Mouse (Mus musculus) intestine, postnatal 0 days (tissue): Measurements from ENCODE around the gene Ccdc185. TPM values are rescaled to one million over a fixed set of nuclear protein-coding genes. Genes with fewer than 3 reads are reported as not detected.
A peak's percentile ranks its signal among the peaks of the same experiment; 100 is the strongest.

Experiments
- ATAC-seq: fragments of 200-750 bp; cut with Nextera tagmentation; 2 replicates; pipeline ENCODE4 v1.8.0; 2017; ENCODE audit warnings: mild to moderate bottlenecking, moderate TSS enrichment, moderate library complexity
- H3K27ac ChIP-seq: fragments of 300-500 bp; sonication (generic); 2 replicates; pipeline ENCODE4 v1.5.1; 2014; ENCODE audit warnings: mild to moderate bottlenecking, low read depth, low read length, moderate library complexity
- H3K27me3 ChIP-seq: fragments of 300-500 bp; sonication (generic); replicated peaks from 2 replicates; pipeline ENCODE4 v1.6.1; 2014; ENCODE audit warnings: low read length, mixed read lengths; ENCODE audit not compliant: control insufficient read depth, insufficient read depth
- H3K36me3 ChIP-seq: fragments of 300-500 bp; sonication (generic); 2 replicates; pipeline ENCODE4 v1.6.1; 2014; ENCODE audit warnings: mild to moderate bottlenecking, moderate library complexity; ENCODE audit not compliant: control insufficient read depth, insufficient read depth
- H3K4me1 ChIP-seq: fragments of 300-500 bp; sonication (generic); replicated peaks from 2 replicates; pipeline ENCODE4 v1.6.1; 2014; ENCODE audit warnings: antibody characterized with exemption, low read length, mixed read lengths; ENCODE audit not compliant: control insufficient read depth, insufficient read depth
- H3K4me2 ChIP-seq: fragments of 300-500 bp; sonication (generic); replicated peaks from 2 replicates; pipeline ENCODE4 v1.6.1; 2014; ENCODE audit warnings: low read depth, mild to moderate bottlenecking, moderate library complexity
- H3K4me3 ChIP-seq: fragments of 300-500 bp; sonication (generic); 2 replicates; pipeline ENCODE4 v1.5.1; 2014; ENCODE audit warnings: low read depth, low read length
- H3K9ac ChIP-seq: fragments of 300-500 bp; sonication (generic); 2 replicates; pipeline ENCODE4 v1.6.1; 2014; ENCODE audit warnings: mild to moderate bottlenecking, low read depth, low read length
- H3K9me3 ChIP-seq: fragments of 300-500 bp; sonication (generic); 2 replicates; pipeline ENCODE4 v1.6.1; 2016; ENCODE audit warnings: mixed run types; ENCODE audit not compliant: control insufficient read depth
- CTCF ChIP-seq: sonication (generic); IDR thresholded peaks from 2 replicates; pipeline ENCODE4 v1.5.1; 2016; ENCODE audit warnings: low read depth, mild to moderate bottlenecking, control low read depth, antibody characterized with exemption, moderate library complexity
- WGBS: fragments of 180-500 bp; shearing (Covaris S2); extraction: QIAGEN DNeasy Blood & Tissue Kit; methylation state at CpG from one replicate; pipeline ENCODE4 v1.1.7; 2014; 5-methylcytosine and 5-hydroxymethylcytosine counted together
- polyA plus RNA-seq: library from polyadenylated mRNA; unstranded; fragments of >200 nt; fragmentation: Nextera tagmentation; extraction: Ambion mirVana; gene quantifications from 2 replicates; pipeline ENCODE4 v1.2.1, GENCODE M21; 2015

The Ccdc185 gene
- polyA plus RNA-seq: not detected in 2 replicates

DNA sequence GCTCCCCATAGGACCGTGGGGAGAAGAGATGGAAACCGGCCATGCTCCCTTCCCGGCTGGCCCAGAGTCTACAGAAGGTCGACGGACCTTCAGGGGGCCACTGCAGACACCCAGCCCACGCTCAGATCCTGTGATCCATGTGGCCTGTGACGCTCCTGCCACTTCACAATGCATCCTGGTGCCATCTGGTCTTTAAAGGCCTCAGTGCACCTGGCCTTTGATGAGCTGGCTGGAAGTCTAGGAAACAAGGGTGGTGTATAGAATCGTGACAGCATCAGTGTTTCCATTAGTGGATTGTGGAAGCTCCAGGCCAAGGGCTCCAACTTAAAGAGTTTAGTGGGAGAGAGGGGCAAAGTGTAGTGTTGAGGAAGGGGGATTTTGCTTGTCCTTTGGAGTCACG lies at the start of gene Ccdc185:
Gene Ccdc185, minus strand, starts transcription at position 101 of the 400 bp plus-strand sequence.
- H3K27ac ChIP-seq: no peak within 1 kb of the TSS
- no peak within 1 kb of the TSS for H3K9ac ChIP-seq
- WGBS: 90% methylated on average over 9 of the region's 9 CpGs

DNA sequence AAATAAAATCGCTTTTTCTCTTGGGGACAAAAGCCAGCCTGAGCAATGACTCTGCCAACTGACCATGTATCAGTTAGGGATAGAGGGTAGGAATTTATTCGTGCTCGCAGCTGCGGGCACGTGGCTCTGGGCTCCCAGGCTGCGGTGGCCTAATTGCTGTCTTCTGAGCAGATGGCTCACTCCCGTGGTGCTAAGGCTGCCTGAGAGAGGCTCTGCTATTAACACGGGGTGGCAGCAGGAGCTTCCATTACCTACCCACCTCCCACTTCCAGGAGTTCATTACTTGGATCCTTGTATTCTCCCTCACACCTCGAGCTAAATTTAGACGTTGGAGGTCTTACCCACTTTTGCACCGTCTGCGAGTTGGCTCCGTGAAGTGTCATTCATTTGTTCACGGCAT lies 48.1 kb upstream of the Ccdc185 start:
- H3K4me1 ChIP-seq: no peaks in the 10 kb centered on the region
- H3K4me2 ChIP-seq: no peak overlapping the region
- H3K27ac ChIP-seq: no peak overlapping the region
- no peak overlapping the region for H3K4me3 ChIP-seq
- no peaks in the 10 kb centered on the region for H3K36me3 ChIP-seq
- TF ChIP-seq CTCF: no peak
- H3K27me3 ChIP-seq: no peaks in the 10 kb centered on the region
- 80% methylated on average over 14 of the region's 14 CpGs for WGBS
- no peak overlapping the region for H3K9ac ChIP-seq
- ATAC-seq: no peak
- H3K9me3 ChIP-seq: no peaks in the 10 kb centered on the region

More for the DNA sequence above, at the start of gene Ccdc185:
- H3K36me3 ChIP-seq: no peaks in the 10 kb centered on the region
- H3K4me2 ChIP-seq: no peak within 1 kb of the TSS
- no peaks in the 10 kb centered on the region for H3K27me3 ChIP-seq
- TF ChIP-seq CTCF: no peak
- no peaks in the 10 kb centered on the region for H3K4me1 ChIP-seq
- H3K9me3 ChIP-seq: no peaks in the 10 kb centered on the region
- H3K4me3 ChIP-seq: no peak within 1 kb of the TSS
- ATAC-seq: no peak

DNA sequence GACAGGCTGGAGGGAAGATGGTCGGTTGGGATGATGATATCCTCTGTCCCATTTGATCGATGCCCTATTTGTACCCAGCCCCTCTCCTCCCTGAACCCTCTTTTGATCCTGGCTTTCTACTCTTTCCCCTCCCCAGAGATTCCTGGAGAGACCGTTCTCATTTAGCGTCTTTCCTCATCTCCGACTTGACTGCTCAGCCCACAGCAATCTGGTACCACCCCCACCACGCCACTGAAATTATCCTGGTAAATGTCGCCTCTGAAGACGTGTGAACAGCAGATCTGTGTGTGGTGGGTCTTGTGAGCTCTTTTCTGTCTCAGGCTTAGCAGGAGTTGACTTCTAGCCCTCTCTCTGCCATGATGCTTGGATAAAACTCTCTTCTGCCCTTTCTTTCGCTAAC lies 45.6 kb upstream of the Ccdc185 start:
- no peaks in the 10 kb centered on the region for H3K27me3 ChIP-seq
- 94% methylated on average over 9 of the region's 9 CpGs for WGBS
- H3K4me1 ChIP-seq: no peaks in the 10 kb centered on the region
- no peaks in the 10 kb centered on the region for H3K36me3 ChIP-seq
- ATAC-seq: no peak
- H3K9ac ChIP-seq: no peak overlapping the region
- no peaks in the 10 kb centered on the region for H3K9me3 ChIP-seq
- no peak overlapping the region for H3K4me2 ChIP-seq
- H3K27ac ChIP-seq: no peak overlapping the region
- no peak overlapping the region for H3K4me3 ChIP-seq
- TF ChIP-seq CTCF: no peak

DNA sequence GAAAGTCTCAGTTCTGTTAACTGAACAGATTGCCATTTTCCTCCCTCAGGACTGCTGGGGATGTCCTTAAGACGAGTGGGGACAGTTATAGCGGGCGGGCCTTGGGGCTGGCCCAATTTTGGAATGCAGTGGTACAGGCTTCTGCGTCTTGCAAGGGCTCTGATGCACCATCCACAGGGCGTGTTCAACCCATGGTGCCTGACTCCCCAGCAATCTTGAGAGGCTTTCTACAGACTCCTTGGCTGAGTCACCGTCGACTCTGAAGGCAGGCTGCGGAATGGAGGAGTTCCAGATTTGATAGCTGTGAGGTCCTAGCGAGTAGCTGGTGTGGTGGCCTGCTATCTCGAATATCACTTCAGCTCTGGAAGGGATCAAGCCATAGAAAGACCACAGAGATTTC lies 45.2 kb upstream of the Ccdc185 start:
- Histone ChIP-seq H3K4me2 (no peak overlapping the region), H3K36me3 (no peaks in the 10 kb centered on the region), H3K4me1 (no peaks in the 10 kb centered on the region), H3K9me3 (no peaks in the 10 kb centered on the region), H3K27me3 (no peaks in the 10 kb centered on the region), H3K27ac (no peak overlapping the region), H3K9ac (no peak overlapping the region), H3K4me3 (no peak overlapping the region)
- no peak for ATAC-seq
- TF ChIP-seq CTCF: no peak
- 85% methylated on average over 10 of the region's 10 CpGs for WGBS

DNA sequence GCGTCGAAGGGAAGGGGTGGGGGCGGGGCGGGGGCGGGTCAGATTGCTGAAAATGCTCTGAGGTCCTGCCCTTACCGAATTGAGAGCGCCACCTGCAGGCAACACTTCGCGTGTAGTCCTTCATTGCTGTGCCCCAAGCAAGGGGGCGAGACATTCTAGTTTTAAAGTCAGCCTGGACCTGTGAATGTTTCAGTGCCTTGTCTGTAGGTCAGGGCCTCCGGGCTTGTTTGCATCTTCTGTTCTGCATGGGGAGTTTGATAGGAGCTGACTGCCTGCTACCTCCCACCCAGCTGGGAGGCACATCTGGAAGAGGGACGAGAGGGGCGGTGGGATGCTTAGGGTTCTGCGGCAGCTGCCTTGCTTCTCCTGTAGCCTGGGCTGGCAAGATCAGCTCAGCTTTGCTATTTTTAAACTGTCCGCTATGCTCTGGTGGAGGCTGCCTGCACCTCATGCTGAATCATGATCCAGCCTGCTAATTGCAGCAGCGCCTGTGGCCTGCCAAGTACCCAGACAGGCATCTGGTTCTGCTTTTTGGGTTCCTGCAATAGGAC lies 43.6 kb upstream of the Ccdc185 start:
- no peak overlapping the region for H3K27ac ChIP-seq
- H3K36me3 ChIP-seq: no peaks in the 10 kb centered on the region
- WGBS: 32% methylated on average over 16 of the region's 16 CpGs
- peak; percentile 71 for TF ChIP-seq CTCF
- H3K9ac ChIP-seq: no peak overlapping the region
- H3K4me2 ChIP-seq: 0 out of 2 replicates have a peak overlapping the region, but pooled peaks have one; percentile 3
- H3K27me3 ChIP-seq: no peaks in the 10 kb centered on the region
- no peaks in the 10 kb centered on the region for H3K9me3 ChIP-seq
- no peak overlapping the region for H3K4me3 ChIP-seq
- H3K4me1 ChIP-seq: no peaks in the 10 kb centered on the region
- ATAC-seq: no peak

DNA sequence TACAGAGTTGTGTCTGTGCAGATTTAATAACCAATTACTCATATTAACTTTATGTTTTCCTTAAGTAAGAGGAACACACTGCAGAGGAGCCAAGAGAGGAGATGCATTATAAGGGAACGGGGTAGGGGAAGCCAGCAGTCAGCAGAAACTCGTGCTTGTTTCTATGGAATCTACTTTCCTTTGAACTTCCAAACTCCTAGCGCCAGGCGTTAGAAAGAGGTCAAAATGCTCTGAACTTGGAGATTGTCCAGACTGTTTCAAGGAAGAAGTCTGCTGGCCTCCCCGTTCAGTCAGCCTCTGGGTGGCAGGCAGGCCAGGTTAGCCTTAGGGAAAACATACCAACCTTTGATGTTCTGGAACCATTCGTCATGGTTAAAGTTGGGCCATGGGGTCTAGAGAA lies 39.9 kb upstream of the Ccdc185 start:
- Histone ChIP-seq H3K27me3 (no peaks in the 10 kb centered on the region), H3K27ac (no peak overlapping the region), H3K4me1 (0 out of 2 replicates have a peak, but pooled peaks cover 2% of the 10 kb centered on the region), H3K9me3 (no peaks in the 10 kb centered on the region), H3K4me3 (no peak overlapping the region), H3K9ac (no peak overlapping the region), H3K4me2 (no peak overlapping the region), H3K36me3 (no peaks in the 10 kb centered on the region)
- WGBS: 46% methylated on average over 6 of the region's 6 CpGs
- ATAC-seq: no peak
- TF ChIP-seq CTCF: no peak

DNA sequence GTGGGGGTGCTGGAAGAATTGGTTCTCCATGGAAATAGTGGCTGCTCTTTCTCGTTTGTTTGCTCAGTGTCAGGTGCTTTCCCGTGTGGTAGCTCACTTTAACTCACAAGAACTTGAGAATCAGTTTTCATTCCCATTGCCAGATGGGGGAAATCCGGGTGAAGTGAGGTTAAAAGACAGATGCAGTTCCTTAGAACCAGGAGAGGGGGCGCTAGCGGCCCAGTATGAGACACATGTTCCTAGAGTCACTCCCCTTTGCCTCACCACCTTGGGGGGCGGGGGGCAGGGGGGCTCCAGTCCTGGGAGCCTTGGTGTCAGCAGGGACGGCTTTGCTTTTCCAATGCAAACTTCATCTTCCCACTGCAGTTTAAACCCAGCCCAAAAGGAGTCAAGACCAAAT lies 38.0 kb upstream of the Ccdc185 start:
- 54% methylated on average over 7 of the region's 7 CpGs for WGBS
- ATAC-seq: no peak

More for the DNA sequence above, 38.0 kb upstream of the Ccdc185 start:
- Histone ChIP-seq H3K4me2 (no peak overlapping the region), H3K4me1 (0 out of 2 replicates have a peak, but pooled peaks cover 2% of the 10 kb centered on the region), H3K9me3 (no peaks in the 10 kb centered on the region), H3K9ac (no peak overlapping the region), H3K36me3 (no peaks in the 10 kb centered on the region), H3K27ac (no peak overlapping the region), H3K4me3 (no peak overlapping the region), H3K27me3 (no peaks in the 10 kb centered on the region)
- peak; percentile 47 for TF ChIP-seq CTCF
